Mouse (Mus musculus) intestine, embryonic 15.5 days (tissue): ENCODE results near the gene Sox5. TPM values are rescaled to one million over a fixed set of nuclear protein-coding genes. Genes with fewer than 3 reads are reported as not detected.

ENCODE experiments used
- ATAC-seq: fragments of 200-750 bp; cut with Nextera tagmentation; 2 replicates; pipeline ENCODE4 v1.8.0; 2017; ENCODE audit warnings: moderate TSS enrichment, moderate library complexity
- H3K27ac ChIP-seq: fragments of 300-500 bp; sonication (generic); 2 replicates; pipeline ENCODE4 v1.5.1; 2015; ENCODE audit warnings: mild to moderate bottlenecking, inconsistent platforms
- H3K27me3 ChIP-seq: fragments of 300-500 bp; sonication (generic); replicated peaks from 2 replicates; pipeline ENCODE4 v1.6.1; 2015; ENCODE audit warnings: inconsistent platforms
- H3K36me3 ChIP-seq: fragments of 300-500 bp; sonication (generic); 2 replicates; pipeline ENCODE4 v1.6.1; 2015; ENCODE audit warnings: inconsistent platforms
- H3K4me1 ChIP-seq: fragments of 300-500 bp; sonication (generic); replicated peaks from 2 replicates; pipeline ENCODE4 v1.6.1; 2015; ENCODE audit warnings: inconsistent platforms
- H3K4me2 ChIP-seq: fragments of 300-500 bp; sonication (generic); replicated peaks from 2 replicates; pipeline ENCODE4 v1.6.1; 2015; ENCODE audit warnings: mild to moderate bottlenecking, inconsistent platforms
- H3K4me3 ChIP-seq: fragments of 300-500 bp; sonication (generic); replicated peaks from 2 replicates; pipeline ENCODE4 v1.5.1; 2015; ENCODE audit warnings: inconsistent platforms
- H3K9ac ChIP-seq: fragments of 300-500 bp; sonication (generic); 2 replicates; pipeline ENCODE4 v1.6.1; 2015; ENCODE audit warnings: inconsistent platforms
- H3K9me3 ChIP-seq: fragments of 300-500 bp; sonication (generic); 2 replicates; pipeline ENCODE4 v1.6.1; 2016; ENCODE audit warnings: inconsistent platforms
- WGBS: fragments of 180-500 bp; shearing (Covaris S2); methylation state at CpG from one replicate; pipeline ENCODE4 v1.1.7; 2015; 5-methylcytosine and 5-hydroxymethylcytosine counted together
- polyA plus RNA-seq: library from polyadenylated mRNA; unstranded; fragments of >200 nt; fragmentation: Nextera tagmentation; extraction: Ambion mirVana; gene quantifications from 2 replicates; pipeline ENCODE4 v1.2.1, GENCODE M21; 2015

Sox5 gene
- polyA plus RNA-seq, result 12.9 and 16.4 TPM in 2 replicates

DNA sequence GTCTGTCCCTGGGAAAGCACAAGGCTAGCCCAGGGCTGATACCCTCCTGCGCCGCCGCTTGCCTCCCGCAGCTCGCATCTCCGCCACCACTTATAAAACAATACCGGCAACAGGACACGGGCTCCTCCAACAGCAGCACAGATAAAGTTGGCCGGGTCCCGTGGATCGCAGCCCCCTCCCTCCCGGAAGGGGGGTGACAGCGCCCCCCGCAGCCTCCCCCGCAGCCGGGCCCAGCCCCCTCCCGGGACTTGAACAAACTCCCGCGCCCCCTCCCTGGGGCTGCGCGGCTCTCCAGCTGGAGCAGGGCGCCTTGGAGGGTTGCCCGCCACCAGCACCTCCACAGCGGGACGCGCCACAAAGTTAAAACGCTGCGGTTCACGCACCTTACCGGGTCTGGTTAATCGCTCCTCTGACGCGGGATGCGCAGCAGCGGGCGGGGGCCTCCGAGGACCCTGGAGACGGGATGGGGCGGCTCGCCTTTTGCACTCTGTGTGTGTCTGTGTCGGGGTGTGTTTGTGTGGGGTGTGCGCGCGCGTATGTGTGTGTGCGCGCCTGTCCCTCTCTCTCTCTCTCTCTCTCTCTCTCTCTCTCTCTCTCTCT is at the start of gene Sox5:
Sox5 (minus strand) TSS at position 547 of the 600 bp plus-strand sequence.
- Histone ChIP-seq H3K4me3 (peak within 1 kb of the TSS; percentile 81), H3K9ac (peak within 1 kb of the TSS; percentile 71), H3K4me1 (peaks cover 7% of the 10 kb centered on the region), H3K9me3 (no peaks in the 10 kb centered on the region), H3K4me2 (peak within 1 kb of the TSS; percentile 98), H3K27ac (peak within 1 kb of the TSS; percentile 74), H3K27me3 (no peaks in the 10 kb centered on the region; the same call in 1 of the 2 replicates), H3K36me3 (no peaks in the 10 kb centered on the region)
- WGBS, result under 1% methylated on average over 46 of the region's 47 CpGs
- peak; percentile 84 for ATAC-seq

- Histone ChIP-seq H3K4me3 (no peak overlapping the region), H3K9ac (no peak overlapping the region), H3K27me3 (no peaks in the 10 kb centered on the region), H3K9me3 (no peaks in the 10 kb centered on the region), H3K4me1 (no peaks in the 10 kb centered on the region), H3K36me3 (no peaks in the 10 kb centered on the region), H3K27ac (no peak overlapping the region), H3K4me2 (no peak overlapping the region)
- no peak for ATAC-seq
- WGBS, result 96% methylated on average over 6 of the region's 6 CpGs
Observed at GRCm38 (mm10) chr6:144825018-144825602, 43.3 kb upstream of the Sox5 start.

DNA sequence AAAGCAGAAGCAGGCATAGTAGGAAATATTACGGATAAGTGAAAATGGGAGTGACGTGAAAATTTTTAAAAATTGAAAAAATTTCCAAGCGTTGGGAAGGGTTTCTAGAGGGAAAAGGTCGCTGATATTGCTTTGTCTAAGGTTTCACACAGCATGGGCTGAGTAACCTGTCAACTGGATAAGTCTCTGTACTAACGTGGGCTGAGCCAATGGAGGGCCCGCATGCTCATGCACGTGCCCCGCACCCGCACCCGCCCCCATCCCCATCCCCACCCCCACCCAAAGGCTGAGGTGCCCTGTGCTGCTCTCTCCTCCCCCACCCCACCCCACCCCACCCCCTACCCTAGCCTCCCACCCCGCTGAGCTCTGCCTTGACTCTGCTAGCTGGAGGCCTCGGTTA is 42.4 kb upstream of the Sox5 start:
- ATAC-seq, result no peak
- no peak overlapping the region for H3K4me2 ChIP-seq
- 75% methylated on average over 12 of the region's 12 CpGs for WGBS
- no peaks in the 10 kb centered on the region for H3K36me3 ChIP-seq
- no peaks in the 10 kb centered on the region for H3K4me1 ChIP-seq
- no peak overlapping the region for H3K27ac ChIP-seq
- H3K9ac ChIP-seq, result no peak overlapping the region
- H3K9me3 ChIP-seq, result no peaks in the 10 kb centered on the region
- no peak overlapping the region for H3K4me3 ChIP-seq
- H3K27me3 ChIP-seq, result no peaks in the 10 kb centered on the region

DNA sequence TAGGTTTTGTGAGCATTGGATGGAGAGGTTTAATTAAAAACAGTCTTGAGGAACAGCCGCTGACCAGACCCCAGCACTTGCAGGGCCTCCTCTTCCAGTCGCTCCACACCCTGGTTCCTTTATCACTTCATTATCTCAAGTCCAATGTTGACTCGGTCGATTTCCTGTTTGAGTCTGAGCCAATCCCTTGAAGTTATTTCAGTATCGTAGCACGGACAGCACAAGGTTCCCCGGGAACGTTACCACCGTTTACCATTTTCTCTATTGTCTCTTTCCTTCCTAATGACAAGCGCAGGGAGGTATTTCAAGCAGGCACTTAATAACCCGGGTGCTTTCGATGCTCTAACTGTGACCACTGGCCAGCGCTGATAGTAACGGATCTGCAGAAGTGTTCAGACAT is 40.8 kb upstream of the Sox5 start:
- ATAC-seq, result peak; percentile 92
- Histone ChIP-seq H3K36me3 (no peaks in the 10 kb centered on the region), H3K27me3 (no peaks in the 10 kb centered on the region), H3K9ac (no peak overlapping the region), H3K27ac (no peak overlapping the region), H3K4me3 (no peak overlapping the region), H3K4me1 (no peaks in the 10 kb centered on the region), H3K4me2 (peak overlapping the region; percentile 47), H3K9me3 (no peaks in the 10 kb centered on the region)
- WGBS, result 33% methylated on average over 14 of the region's 14 CpGs

DNA sequence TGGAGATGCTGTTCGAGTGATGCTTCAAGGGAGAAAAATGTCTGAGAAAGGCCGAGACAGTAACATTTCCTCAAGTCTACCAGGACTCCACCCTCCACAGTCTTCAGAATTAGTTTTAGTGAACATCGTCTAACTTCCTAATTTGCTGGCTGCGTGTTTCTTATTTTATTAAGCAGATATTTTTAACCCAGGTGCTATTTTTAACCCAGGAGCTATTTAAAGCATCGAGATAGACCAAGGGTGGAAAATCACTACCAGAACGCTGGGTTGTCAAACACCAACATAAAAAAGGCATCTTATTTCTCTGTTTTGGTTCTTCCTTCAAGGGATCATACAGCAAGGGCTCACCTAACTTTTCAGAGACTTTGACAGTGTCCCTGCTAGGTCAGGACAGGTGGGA is 39.2 kb upstream of the Sox5 start:
- WGBS, result 86% methylated on average over 6 of the region's 6 CpGs
- Histone ChIP-seq H3K4me2 (no peak overlapping the region), H3K4me1 (no peaks in the 10 kb centered on the region), H3K27me3 (no peaks in the 10 kb centered on the region), H3K9ac (no peak overlapping the region), H3K9me3 (no peaks in the 10 kb centered on the region), H3K36me3 (no peaks in the 10 kb centered on the region), H3K4me3 (no peak overlapping the region), H3K27ac (no peak overlapping the region)
- ATAC-seq, result no peak

GRCm38 (mm10) chr6:144818016-144818415 is 36.2 kb upstream of the Sox5 start:
- no peak for ATAC-seq
- no peak overlapping the region for H3K4me3 ChIP-seq
- H3K4me1 ChIP-seq, result no peaks in the 10 kb centered on the region
- H3K4me2 ChIP-seq, result no peak overlapping the region
- WGBS, result 85% methylated on average over 4 of the region's 4 CpGs
- no peaks in the 10 kb centered on the region for H3K27me3 ChIP-seq
- H3K36me3 ChIP-seq, result no peaks in the 10 kb centered on the region
- no peaks in the 10 kb centered on the region for H3K9me3 ChIP-seq
- H3K27ac ChIP-seq, result no peak overlapping the region
- H3K9ac ChIP-seq, result no peak overlapping the region

DNA sequence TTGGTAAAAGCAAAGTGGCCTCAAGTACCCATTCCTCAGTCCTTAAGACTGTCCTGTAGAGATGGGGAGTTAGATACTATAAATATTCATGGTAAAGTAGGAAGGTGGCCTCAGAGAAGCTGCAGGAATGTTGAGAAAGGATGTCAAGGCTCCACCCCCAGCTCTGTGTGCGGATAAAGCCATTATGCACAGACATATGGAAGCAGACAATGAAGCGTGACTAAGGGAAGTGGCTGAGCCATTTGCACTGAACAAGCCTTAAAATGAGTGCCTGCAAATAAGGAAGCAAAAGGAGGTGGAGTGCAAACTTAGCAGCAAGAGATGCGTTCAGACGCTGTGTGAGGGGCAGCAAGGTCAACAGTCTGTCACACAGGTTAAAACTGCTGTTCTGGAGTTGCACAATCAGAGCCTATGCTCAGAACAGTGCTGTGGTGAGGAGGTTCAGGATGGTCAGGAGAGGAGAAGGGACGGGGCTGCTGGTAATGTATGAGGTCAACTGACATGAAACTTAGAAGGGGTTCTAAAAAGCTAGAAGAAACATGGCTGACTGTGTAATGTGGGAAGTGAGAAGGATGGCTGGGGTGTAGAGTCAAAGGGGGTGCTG is 35.7 kb upstream of the Sox5 start:
- Histone ChIP-seq H3K4me3 (no peak overlapping the region), H3K4me2 (no peak overlapping the region), H3K36me3 (no peaks in the 10 kb centered on the region), H3K4me1 (no peaks in the 10 kb centered on the region), H3K9ac (no peak overlapping the region), H3K27me3 (no peaks in the 10 kb centered on the region), H3K27ac (no peak overlapping the region), H3K9me3 (no peaks in the 10 kb centered on the region)
- 86% methylated on average over 5 of the region's 5 CpGs for WGBS
- no peak for ATAC-seq

- Histone ChIP-seq H3K36me3 (no peaks in the 10 kb centered on the region), H3K9ac (no peak overlapping the region), H3K27me3 (no peaks in the 10 kb centered on the region), H3K27ac (no peak overlapping the region), H3K4me1 (no peaks in the 10 kb centered on the region), H3K4me2 (no peak overlapping the region), H3K4me3 (no peak overlapping the region), H3K9me3 (no peaks in the 10 kb centered on the region)
- WGBS, result 31% methylated on average over 5 of the region's 5 CpGs
- ATAC-seq, result no peak
Observed at GRCm38 (mm10) chr6:144815542-144815941, 33.8 kb upstream of the Sox5 start.

DNA sequence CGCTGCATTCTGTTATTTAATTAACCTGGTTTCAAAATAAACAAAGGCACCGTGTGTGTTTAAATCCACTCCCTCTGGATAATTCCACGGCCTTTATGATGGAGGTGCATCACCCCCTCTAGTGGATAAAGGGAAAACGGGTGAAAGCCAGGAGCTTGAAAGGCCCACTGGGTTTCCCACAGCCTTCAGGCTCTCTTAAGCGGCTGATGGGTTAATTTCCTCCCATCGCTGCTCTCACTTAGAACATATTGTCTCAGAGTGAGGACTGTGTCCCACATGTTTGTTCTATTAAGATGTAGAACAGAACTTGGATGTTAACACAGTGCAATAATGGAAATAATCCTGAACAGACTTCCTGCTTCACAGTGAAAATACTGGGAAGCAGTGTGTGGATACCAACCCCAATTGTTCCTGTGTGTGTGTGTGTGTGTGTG is 33.2 kb upstream of the Sox5 start:
- H3K27me3 ChIP-seq, result no peaks in the 10 kb centered on the region
- no peak overlapping the region for H3K9ac ChIP-seq
- no peaks in the 10 kb centered on the region for H3K4me1 ChIP-seq
- no peak overlapping the region for H3K4me3 ChIP-seq
- H3K9me3 ChIP-seq, result no peaks in the 10 kb centered on the region
- peak; percentile 28; the same call in 1 of the 2 replicates for ATAC-seq
- H3K27ac ChIP-seq, result no peak overlapping the region
- no peaks in the 10 kb centered on the region for H3K36me3 ChIP-seq
- no peak overlapping the region for H3K4me2 ChIP-seq
- 10% methylated on average over 6 of the region's 6 CpGs for WGBS

DNA sequence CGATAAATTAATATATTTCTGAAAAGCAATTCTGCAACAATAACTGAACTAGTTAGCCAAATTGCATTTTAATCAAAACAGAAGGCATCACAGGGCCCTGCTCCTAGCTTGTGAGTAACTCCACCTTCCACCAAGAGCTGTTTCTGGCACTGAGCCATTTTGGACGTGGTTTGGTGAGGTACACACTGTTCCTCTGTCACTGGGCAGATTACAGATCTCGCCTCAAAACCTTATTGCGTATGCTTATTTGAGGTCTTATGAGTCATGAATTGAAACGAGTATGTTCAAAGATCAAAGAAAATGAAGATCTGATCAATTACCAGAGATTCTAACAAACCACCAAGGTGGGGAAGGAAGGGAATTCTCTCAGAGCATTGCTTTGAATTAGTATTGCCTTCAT is 22.5 kb upstream of the Sox5 start:
- ATAC-seq, result no peak
- Histone ChIP-seq H3K4me2 (no peak overlapping the region), H3K4me1 (no peaks in the 10 kb centered on the region), H3K27ac (no peak overlapping the region), H3K9ac (no peak overlapping the region), H3K4me3 (no peak overlapping the region), H3K36me3 (no peaks in the 10 kb centered on the region), H3K27me3 (no peaks in the 10 kb centered on the region), H3K9me3 (no peaks in the 10 kb centered on the region)
- WGBS, result 74% methylated on average over 5 of the region's 5 CpGs

- Histone ChIP-seq H3K27ac (no peak overlapping the region), H3K27me3 (no peaks in the 10 kb centered on the region), H3K9me3 (no peaks in the 10 kb centered on the region), H3K36me3 (no peaks in the 10 kb centered on the region), H3K4me3 (no peak overlapping the region), H3K9ac (no peak overlapping the region), H3K4me2 (no peak overlapping the region), H3K4me1 (no peaks in the 10 kb centered on the region)
- 93% methylated on average over 1 of the region's 1 CpGs for WGBS
- no peak for ATAC-seq
Observed at GRCm38 (mm10) chr6:144803063-144803462, 21.3 kb upstream of the Sox5 start.

DNA sequence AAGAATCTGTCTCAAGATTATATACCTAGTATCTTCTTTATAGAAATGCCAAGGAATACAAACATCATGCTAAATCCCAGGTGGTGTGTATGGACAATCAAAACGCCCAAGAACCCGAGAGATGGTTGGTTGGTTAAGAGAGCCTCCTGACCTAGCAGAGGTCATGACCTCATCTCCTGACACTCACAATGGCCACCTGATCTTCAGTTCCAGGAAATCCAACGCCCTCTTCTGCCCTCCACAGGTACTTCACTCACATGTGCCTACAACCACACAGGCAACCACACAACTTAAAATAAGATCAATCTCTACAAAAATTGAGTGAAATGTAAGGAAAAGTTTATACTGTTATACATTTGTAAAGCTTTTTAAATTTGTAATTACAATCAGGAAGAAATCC is 12.6 kb upstream of the Sox5 start:
- H3K4me3 ChIP-seq, result no peak overlapping the region
- no peaks in the 10 kb centered on the region for H3K36me3 ChIP-seq
- H3K9ac ChIP-seq, result no peak overlapping the region
- WGBS, result 80% methylated on average over 3 of the region's 3 CpGs
- no peak overlapping the region for H3K27ac ChIP-seq
- H3K4me2 ChIP-seq, result no peak overlapping the region
- H3K27me3 ChIP-seq, result no peaks in the 10 kb centered on the region
- no peaks in the 10 kb centered on the region for H3K4me1 ChIP-seq
- ATAC-seq, result no peak
- H3K9me3 ChIP-seq, result no peaks in the 10 kb centered on the region

DNA sequence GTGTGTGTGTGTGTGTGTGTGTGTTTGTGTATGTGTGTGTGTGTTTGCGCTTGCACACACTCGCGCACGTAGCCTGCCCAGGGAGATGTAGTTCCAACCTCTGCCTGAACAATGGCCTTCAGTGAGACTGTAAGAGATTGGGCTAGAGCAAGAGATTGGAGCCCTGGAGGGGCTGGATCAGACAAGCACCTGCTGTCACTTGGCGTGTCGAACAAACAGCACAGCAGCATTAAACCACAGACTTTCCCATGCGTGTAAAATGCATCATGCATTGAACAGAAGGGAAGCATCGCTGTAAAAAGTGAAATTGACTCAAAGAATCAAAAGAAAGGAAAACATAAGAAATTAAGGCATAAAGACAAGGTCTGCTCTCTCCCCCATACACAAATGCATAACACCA is 11.1 kb upstream of the Sox5 start:
- no peaks in the 10 kb centered on the region for H3K4me1 ChIP-seq
- no peak overlapping the region for H3K4me3 ChIP-seq
- H3K4me2 ChIP-seq, result no peak overlapping the region
- 86% methylated on average over 8 of the region's 8 CpGs for WGBS
- H3K36me3 ChIP-seq, result no peaks in the 10 kb centered on the region
- H3K9me3 ChIP-seq, result no peaks in the 10 kb centered on the region
- no peaks in the 10 kb centered on the region for H3K27me3 ChIP-seq
- H3K27ac ChIP-seq, result no peak overlapping the region
- no peak for ATAC-seq
- no peak overlapping the region for H3K9ac ChIP-seq
